Mouse (Mus musculus): Measurements from ENCODE around the gene Cggbp1.
A peak's percentile ranks its signal among the peaks of the same experiment; 100 is the strongest.

Cggbp1 gene

DNA sequence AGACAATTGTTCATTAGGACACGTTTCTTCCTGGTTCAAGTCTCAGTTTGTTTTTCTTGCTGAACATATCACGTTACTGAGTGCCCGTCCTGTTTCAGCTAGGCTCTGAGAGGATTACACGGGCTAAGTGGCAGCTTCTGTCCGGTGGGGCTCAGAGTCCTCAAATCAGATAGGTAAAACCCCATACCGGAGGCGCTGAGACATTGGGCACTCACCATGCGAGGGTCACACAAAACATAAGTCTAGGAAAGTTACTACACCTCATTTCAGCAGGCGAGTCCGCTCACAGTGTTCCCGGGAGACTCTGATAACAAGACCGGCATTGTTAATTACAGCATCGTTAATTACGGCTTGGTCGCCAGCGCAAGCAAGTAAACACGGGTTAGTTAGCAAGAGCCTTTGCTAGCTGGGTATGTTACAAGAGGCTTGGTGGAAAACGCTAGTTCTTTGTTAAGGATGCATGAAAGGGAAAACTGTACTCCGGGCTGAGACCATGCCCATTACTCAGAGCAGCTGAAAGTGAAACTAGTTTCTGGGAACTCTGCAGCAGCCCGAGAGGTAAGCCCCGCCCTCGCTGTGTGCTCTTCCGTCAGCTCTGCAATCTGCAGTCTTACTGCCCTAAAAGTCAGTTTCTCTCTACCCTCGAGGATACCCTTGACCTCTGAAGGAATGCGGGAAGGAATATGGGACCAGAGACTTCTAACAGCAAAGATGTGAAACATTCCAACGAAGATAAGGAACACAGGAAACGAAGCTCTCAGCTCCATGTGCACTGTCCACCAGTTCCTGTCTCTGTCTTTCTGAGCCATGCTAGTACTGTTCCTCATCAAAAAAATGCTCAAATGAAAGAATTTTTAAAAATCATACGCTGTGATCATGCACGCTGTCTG lies 21.9 kb downstream of the Cggbp1 start:
- DNase-seq (ENCODE audit: low spot score in 2 of 2), result peak; percentile 6 to 8

DNA sequence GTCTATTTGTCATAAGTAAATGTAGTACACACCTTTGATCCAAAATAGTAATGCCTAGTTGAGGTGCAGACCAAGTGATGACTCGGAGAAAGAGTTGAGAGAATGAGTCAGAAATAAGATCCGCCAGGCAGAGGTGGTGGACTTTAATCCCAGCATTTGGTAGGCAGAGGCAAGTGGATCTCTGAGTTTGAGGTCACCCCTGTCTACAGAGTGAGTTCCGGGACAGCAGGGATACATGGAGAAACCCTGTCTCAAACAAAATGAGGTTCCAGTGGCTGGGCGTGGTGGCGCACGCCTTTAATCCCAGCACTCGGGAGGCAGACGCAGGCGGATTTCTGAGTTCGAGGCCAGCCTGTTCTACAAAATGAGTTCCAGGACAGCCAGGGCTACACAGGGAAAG lies 23.6 kb downstream of the Cggbp1 start:
- no peak for DNase-seq (ENCODE audit: low spot score in 2 of 2)

DNA sequence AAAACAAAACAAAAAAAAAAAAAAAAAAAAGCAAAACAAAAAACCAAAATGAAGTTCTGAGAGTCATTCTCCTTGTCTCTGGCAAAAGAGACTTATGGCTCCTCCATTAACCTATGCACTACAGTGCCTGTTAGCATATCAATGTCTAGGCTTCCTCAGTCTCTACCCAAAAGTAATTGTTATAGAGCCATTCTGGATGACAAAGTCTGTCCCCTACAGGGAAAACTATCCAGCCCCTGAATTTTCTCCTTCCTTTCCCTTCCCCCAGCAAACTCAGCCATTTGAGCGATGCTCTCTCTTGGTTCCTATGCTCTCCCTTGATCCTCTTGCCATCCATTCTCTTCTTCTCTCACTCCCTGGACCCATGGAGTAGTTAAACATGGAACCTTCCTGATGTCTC lies 24.0 kb downstream of the Cggbp1 start:
- DNase-seq (ENCODE audit: low spot score in 2 of 2), result no peak

DNA sequence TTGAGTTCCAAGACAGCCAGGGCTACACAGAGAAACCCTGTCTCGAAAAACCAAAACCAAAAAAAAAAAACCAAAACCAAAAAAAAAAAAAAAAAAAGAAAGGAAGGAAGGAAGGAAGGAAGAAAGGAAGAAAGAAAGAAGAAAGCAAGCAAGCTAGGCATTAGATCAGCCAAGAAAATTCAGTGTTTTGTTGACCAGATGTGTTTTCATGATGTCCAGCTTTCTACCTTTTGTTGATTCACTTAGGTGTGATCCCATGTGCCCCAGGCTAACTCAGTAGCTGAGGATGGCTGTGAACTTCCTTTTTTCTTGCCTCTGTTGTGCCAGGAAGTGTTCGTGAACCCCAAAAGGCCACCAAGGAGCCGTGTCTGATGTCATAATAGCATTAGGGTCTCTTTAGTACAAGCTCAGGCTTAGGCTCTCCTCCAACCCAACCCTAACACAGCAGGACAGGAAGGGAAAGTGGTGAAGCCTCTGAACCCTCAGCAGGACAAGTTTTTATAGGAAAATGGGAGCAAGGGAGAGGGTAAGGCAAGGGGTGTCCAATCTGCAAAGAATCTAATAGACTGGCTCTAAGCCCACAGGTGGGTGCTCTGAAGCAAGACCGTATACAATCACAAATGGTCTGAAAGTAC lies 25.0 kb downstream of the Cggbp1 start:
- no peak for DNase-seq (ENCODE audit: low spot score in 2 of 2)

DNA sequence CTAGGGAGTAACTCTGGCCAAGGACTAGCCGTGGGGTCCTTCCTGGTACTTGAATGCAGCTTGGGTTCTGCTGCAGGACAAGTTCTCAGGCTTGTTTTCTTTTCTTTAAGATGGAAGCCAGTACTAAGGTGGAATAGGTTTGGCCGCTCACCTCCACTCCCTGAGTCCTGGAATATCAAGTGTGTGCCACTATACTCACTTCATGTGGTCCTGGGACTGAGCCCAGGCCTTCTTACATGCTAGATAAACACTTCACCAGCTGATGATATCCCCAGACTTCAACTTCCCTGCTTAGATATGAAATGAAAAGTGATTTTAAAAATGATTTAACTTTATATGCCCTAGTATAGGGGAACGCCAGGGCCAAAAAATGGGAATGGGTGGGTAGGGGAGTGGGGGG lies 25.5 kb downstream of the Cggbp1 start:
- DNase-seq (ENCODE audit: low spot score in 2 of 2), result no peak

DNA sequence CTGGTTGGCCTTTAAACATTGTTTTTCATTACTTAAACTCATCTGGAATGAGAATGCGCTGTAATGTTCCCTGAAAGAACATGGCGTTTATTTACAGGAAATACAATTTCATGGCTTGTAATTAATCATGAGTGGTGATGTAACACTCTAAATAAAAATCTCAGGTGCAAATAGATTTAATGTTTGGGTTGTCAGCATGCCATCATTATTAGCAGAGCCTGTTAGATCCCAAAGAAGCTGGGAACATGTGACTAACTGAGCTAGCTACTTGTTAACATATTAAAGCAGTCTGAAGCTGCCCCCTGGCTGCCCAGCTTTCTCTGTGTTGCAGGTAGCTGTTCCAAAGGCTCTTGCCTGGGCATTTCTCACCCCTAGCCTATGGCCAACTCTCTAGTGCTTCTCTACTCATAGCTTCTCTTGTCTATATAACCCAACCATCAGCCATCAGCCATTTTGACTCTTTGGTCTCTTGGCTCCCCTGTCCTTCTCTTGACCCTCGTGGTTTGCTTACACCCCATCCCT lies 26.9 kb downstream of the Cggbp1 start:
- DNase-seq (ENCODE audit: low spot score in 2 of 2), result no peak

DNA sequence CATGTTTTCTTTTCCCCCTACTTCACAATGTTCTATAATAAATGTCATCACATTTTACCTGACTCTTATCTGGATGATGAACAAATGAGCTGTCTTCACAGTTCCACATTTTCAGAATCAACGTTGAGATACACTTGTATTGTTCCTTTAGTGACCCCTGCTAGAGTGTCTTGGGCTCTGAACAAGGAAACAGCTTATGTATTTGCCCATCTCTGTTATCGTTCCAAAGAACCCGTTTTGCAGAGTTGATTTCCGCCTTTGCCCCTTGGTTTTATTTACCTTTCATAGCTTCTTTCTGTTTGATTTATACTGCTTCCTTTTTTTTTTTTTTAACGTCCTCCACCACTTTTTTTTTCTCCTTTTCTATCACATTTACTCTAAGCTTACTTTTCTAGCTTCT lies 27.9 kb downstream of the Cggbp1 start:
- DNase-seq (ENCODE audit: low spot score in 2 of 2), result no peak

DNA sequence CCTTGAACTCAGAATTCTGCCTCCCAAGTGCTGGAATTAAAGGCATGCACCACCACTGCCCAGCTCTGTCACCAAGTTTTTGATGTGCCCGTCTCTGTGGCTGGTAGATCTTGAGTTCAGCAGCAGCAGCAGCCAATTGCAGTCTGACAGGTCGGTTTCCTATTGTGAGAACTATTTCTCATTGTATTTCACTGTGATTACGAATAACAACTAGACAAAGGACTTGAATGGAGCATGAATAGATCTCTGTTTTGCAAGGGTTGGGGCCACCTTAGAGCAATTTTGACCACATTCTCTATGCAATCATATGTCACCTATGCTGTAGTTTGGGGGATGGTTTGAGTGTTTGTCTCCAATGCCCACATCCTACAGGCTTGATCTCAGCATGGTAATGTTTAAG lies 29.2 kb downstream of the Cggbp1 start:
- no peak for DNase-seq (ENCODE audit: low spot score in 2 of 2)

DNA sequence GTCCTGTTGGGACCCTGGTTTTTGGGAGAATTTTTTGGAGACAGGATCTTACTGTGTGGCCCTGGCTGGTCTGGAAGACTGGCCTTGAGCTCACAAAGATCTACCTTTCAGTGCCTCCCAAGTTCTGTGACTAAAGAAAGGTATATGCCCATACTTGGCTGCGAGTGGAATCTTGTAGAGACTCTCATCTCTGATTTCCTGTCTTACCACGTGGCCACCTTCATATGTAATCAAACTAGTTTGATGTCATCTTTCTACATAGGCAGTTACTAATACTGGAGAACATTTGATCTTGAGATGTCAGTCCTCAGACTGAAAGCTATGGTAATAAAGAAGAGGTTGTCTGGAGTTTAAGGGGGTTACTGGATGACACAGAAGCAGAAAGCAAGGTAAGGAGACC lies 29.6 kb downstream of the Cggbp1 start:
- no peak for DNase-seq (ENCODE audit: low spot score in 2 of 2)

DNA sequence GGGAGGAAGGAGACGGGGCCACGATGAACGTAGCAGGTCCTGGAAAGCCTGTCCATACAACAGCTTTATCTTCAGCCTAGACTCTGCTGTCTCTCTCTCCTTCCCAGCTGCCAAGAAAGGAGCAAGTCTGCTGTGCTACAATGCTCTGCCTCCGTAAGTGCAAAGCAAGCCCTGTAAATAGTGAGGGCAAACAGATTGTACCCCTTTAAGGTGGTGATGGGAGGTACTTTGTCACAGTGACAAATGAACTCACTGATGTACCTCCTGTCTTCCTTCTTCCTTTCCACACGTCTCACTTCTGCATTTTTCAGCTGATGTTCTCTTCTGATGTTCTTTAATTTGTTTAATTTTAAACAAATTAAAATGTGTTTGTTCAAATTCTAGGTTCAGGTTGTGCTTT lies 32.1 kb downstream of the Cggbp1 start:
- DNase-seq (ENCODE audit: low spot score in 2 of 2), result no peak

DNA sequence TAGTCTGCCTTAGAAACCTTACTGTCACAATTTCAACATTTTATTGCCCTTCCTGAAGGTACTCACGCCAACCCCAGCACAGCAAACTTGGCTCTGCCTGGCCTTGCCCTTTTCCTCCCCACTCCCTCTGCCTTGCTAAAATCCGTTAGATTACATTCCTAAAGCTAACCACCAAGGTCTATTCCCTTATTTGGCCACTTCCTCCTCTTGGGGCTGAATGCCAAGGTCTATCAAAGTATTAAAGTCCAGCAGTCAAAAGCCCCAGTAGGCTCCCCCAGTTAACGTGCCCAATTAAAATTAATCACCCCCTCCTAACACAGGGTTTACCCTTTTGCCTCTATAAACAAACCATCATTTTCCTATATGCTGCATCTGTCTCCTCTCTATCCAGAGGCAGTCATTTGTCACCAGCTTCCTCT lies 32.6 kb downstream of the Cggbp1 start:
- DNase-seq (ENCODE audit: low spot score in 2 of 2), result no peak

DNA sequence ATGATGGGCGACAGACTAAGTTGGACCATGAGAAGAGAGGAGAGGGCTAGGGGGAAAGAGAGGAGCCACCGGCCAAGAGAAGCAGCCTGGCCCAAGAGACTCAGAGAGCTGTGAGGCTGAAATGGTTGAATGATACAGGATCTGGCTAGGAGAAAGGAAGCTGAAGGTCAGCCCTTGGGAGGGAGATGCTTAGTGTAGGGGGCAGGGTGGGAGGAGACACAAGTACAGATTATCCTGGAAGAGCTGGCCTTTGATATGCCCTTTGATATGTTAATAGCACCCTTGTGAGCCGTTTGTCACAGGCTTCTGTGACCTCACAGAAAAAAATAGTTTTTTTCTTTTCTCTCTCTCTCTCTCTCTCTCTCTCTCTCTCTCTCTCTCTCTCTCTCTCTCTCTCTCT lies 33.3 kb downstream of the Cggbp1 start:
- DNase-seq (ENCODE audit: low spot score in 2 of 2), result no peak

DNA sequence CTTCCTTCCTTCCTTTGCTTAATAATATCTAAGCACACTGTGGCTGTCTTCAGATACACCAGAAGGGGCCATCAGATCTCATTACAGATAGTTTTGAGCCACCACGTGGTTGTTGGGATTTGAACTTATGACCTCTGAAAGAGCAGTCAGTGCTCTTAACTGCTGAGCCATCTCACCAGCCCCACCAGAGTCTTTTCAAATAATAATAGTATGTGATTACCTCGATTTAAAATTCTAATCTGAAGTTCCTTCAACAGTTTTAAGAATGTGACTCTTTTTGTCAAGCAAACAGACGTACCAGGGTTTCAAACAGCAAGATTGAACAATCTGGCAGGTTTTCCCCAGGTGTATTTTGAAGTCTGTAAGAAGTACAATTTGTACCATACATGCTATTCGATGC lies 33.8 kb downstream of the Cggbp1 start:
- DNase-seq (ENCODE audit: low spot score in 2 of 2), result no peak

DNA sequence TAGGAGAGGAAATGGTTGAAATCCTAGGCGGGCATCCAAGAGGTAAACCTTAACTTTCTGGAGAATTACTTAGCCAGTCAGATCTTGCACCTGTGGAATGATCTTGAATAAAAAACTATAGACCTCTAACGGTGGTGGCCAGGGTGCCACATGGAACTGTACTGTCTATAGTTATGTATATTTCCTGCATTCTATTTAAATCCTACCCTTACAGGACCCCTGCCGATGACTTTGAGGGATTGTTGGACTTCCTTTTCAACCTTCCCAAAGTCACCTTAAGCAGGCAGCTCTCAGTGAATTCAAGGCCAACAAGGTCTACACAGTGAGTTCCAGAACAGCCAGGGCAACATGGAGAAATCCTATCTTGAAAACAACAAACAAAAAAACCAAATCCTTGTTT lies 37.7 kb downstream of the Cggbp1 start:
- DNase-seq (ENCODE audit: low spot score in 2 of 2), result no peak

DNA sequence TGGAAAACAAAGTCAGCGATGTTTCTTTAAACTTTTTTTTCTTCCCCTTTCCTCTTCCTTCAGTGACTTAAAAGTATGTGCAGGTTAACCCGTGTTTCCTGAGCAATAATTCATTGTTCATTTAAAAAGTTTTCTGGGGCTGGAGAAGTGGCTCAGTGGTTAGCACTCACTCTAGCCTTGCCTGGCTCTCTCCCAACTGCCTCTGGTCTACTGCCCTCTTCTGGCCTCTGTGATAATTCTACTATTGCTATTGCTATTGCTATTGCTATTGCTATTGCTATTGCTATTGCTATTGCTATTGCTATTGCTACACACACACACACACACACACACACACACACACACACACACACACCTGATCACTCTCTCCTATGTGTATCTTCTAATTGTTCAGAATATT lies 47.3 kb downstream of the Cggbp1 start:
- DNase-seq (ENCODE audit: low spot score in 2 of 2), result no peak

DNA sequence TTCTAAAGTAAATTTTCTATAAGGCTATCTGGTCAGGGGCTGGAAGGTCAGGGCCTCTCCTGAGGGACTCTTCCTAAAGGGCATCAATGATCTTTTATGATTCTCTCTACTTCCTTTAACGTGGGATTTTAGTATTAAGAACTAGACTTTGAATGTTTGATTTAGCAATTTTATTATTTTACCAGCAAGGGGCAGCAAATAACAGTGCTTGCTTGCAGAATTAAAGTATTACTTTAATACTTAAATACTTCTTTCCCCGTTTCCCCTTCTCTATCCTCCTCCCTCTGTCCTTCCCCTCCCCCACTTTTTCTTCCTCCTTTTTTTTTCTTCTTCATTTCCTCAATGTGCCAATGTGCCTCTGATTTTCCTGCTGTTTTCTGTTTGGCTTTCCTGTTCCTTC lies 51.5 kb downstream of the Cggbp1 start:
- DNase-seq (ENCODE audit: low spot score in 2 of 2), result no peak

DNA sequence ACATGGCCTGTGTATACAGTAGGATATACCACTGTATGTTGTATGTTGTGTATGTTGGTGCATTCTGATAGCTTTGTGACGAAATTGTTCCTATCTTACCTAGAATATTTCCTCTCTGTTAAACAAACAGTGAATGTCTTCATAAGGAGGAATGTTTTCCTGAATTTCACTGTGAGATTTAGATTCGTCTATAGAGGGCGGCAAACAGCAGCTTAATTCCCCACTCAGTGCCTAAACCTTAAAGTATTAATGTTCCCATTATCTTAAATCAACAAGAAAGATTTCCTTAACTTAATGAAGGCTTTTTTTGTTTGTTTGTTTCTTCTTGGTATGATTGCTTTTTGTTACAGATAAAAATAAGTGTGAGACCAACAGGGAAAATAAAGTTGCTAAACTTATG lies 55.3 kb downstream of the Cggbp1 start:
- no peak for DNase-seq (ENCODE audit: low spot score in 2 of 2)

DNA sequence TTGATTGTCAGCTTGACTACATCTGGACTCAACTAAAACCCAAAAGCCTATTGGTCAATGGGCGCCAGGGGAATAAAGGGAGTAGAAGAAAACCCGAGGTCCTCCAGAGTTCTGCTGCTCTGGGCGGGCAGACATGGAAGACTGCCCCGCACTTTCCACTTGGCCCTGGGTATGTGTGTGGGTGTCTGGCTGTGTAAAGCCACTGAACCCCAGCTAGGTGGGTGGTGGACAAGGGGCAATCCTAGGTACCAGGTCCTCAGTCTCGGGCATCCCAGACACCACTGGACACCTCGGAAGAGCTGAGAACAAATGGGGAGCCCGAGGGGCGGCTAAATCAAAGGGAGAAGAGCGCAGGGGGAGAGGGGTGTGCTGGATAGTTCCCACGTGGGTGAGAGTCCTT lies 57.0 kb downstream of the Cggbp1 start:
- DNase-seq (ENCODE audit: low spot score in 2 of 2), result no peak
